Mouse (Mus musculus) CH12.LX (cell line): ENCODE measurements around the gene Pak4. TPM values are rescaled to one million over a fixed set of nuclear protein-coding genes. Genes with fewer than 3 reads are reported as not detected.

Source experiments
- polyA plus RNA-seq: library from polyadenylated mRNA; unstranded; fragments of >175 nt; gene quantifications from 2 replicates; pipeline ENCODE4 v1.2.1, GENCODE M21; 2012; ENCODE audit warnings: low read depth; ENCODE audit not compliant: insufficient read length
- total RNA-seq, 2 experiments: library from RNA; depleted of rRNA; stranded (reverse); fragments of 300-350 nt in 1 of 2; fragments of >200 nt in 1 of 2; gene quantifications; 2 replicates each; pipeline ENCODE4 v1.2.3; 2012 to 2014

The Pak4 gene
- total and polyA plus RNA-seq, 3 experiments: 7.5 to 11.2 (median 8.3) TPM

Other genes with a start within 250 kb of the Pak4 start
Only the 20 nearest of the 24 such genes appear.
- 2.8 and 3.5 TPM in 2 replicates for gene Zfp36, start 217.9 kb downstream of the Pak4 start, total RNA-seq (2012; rRNA removed)
- gene Zfp36, start 217.9 kb downstream of the Pak4 start, total RNA-seq (2014; rRNA removed): 1.1 and 1.9 TPM in 2 replicates
- 8.9 and 9.9 TPM in 2 replicates for gene Zfp36, start 217.9 kb downstream of the Pak4 start, polyA plus RNA-seq
- 23.5 and 27.8 TPM in 2 replicates for gene Med29, start 205.5 kb downstream of the Pak4 start, total RNA-seq (2012; rRNA removed)
- 19.4 and 19.8 TPM in 2 replicates for gene Med29, start 205.5 kb downstream of the Pak4 start, total RNA-seq (2014; rRNA removed)
- 25.4 and 26.9 TPM in 2 replicates for gene Med29, start 205.5 kb downstream of the Pak4 start, polyA plus RNA-seq
- 45.9 and 71.0 TPM in 2 replicates for gene Paf1, start 205.2 kb downstream of the Pak4 start, total RNA-seq (2012; rRNA removed)
- gene Paf1, start 205.2 kb downstream of the Pak4 start, total RNA-seq (2014; rRNA removed): 42.2 and 57.8 TPM in 2 replicates
- gene Paf1, start 205.2 kb downstream of the Pak4 start, polyA plus RNA-seq: 105 and 151 TPM in 2 replicates
- 64.3 and 87.9 TPM in 2 replicates for gene Gmfg, start 160.7 kb downstream of the Pak4 start, total RNA-seq (2012; rRNA removed)
- 51.6 and 52.3 TPM in 2 replicates for gene Gmfg, start 160.7 kb downstream of the Pak4 start, total RNA-seq (2014; rRNA removed)
- gene Gmfg, start 160.7 kb downstream of the Pak4 start, polyA plus RNA-seq: 45.1 and 45.9 TPM in 2 replicates
- 1.9 and 2.7 TPM in 2 replicates for gene Lrfn1, start 146.2 kb downstream of the Pak4 start, total RNA-seq (2012; rRNA removed)
- gene Lrfn1, start 146.2 kb downstream of the Pak4 start, total RNA-seq (2014; rRNA removed): 0.31 and 0.67 TPM in 2 replicates
- gene Lrfn1, start 146.2 kb downstream of the Pak4 start, polyA plus RNA-seq: 0.99 and 1.00 TPM in 2 replicates
- gene Ifnl2, start 87.7 kb downstream of the Pak4 start, total RNA-seq (2012; rRNA removed): not detected in 2 replicates
- not detected in 2 replicates for gene Ifnl2, start 87.7 kb downstream of the Pak4 start, total RNA-seq (2014; rRNA removed)
- gene Ifnl2, start 87.7 kb downstream of the Pak4 start, polyA plus RNA-seq: not detected in 2 replicates
- not detected in 2 replicates for gene Ifnl3, start 75.3 kb downstream of the Pak4 start, total RNA-seq (2012; rRNA removed)
- gene Ifnl3, start 75.3 kb downstream of the Pak4 start, total RNA-seq (2014; rRNA removed): not detected in 2 replicates
- gene Ifnl3, start 75.3 kb downstream of the Pak4 start, polyA plus RNA-seq: not detected in 2 replicates
- not detected in 2 replicates for gene Sycn, start 57.3 kb downstream of the Pak4 start, total RNA-seq (2012; rRNA removed)
- not detected in 2 replicates for gene Sycn, start 57.3 kb downstream of the Pak4 start, total RNA-seq (2014; rRNA removed)
- gene Sycn, start 57.3 kb downstream of the Pak4 start, polyA plus RNA-seq: not detected in 2 replicates
- not detected in 2 replicates for gene Nccrp1, start 50.9 kb downstream of the Pak4 start, total RNA-seq (2012; rRNA removed)
- gene Nccrp1, start 50.9 kb downstream of the Pak4 start, total RNA-seq (2014; rRNA removed): not detected in 2 replicates
- gene Nccrp1, start 50.9 kb downstream of the Pak4 start, polyA plus RNA-seq: not detected in 2 replicates
- gene Samd4b, start within 50 bp of the Pak4 start, total RNA-seq (2012; rRNA removed): 7.7 and 10.0 TPM in 2 replicates
- 2.7 and 3.7 TPM in 2 replicates for gene Samd4b, start within 50 bp of the Pak4 start, total RNA-seq (2014; rRNA removed)
- gene Samd4b, start within 50 bp of the Pak4 start, polyA plus RNA-seq: 18.0 and 24.6 TPM in 2 replicates
- gene Acp7, start 33.1 kb upstream of the Pak4 start, total RNA-seq (2012; rRNA removed): not detected in 2 replicates
- gene Acp7, start 33.1 kb upstream of the Pak4 start, total RNA-seq (2014; rRNA removed): not detected in 2 replicates
- gene Acp7, start 33.1 kb upstream of the Pak4 start, polyA plus RNA-seq: not detected in 2 replicates
- gene Fbxo27, start 94.7 kb upstream of the Pak4 start, total RNA-seq (2012; rRNA removed): not detected in 2 replicates
- gene Fbxo27, start 94.7 kb upstream of the Pak4 start, total RNA-seq (2014; rRNA removed): not detected in 2 replicates
- not detected in 2 replicates for gene Fbxo27, start 94.7 kb upstream of the Pak4 start, polyA plus RNA-seq
- 0.13 and 0.25 TPM in 2 replicates for gene Fbxo17, start 118.6 kb upstream of the Pak4 start, total RNA-seq (2012; rRNA removed)
- not detected in 2 replicates for gene Fbxo17, start 118.6 kb upstream of the Pak4 start, total RNA-seq (2014; rRNA removed)
- gene Fbxo17, start 118.6 kb upstream of the Pak4 start, polyA plus RNA-seq: 0.26 and 0.37 TPM in 2 replicates
- gene Mrps12, start 143.6 kb upstream of the Pak4 start, total RNA-seq (2012; rRNA removed): 112 and 137 TPM in 2 replicates
- gene Mrps12, start 143.6 kb upstream of the Pak4 start, total RNA-seq (2014; rRNA removed): 85.9 and 91.6 TPM in 2 replicates
- gene Mrps12, start 143.6 kb upstream of the Pak4 start, polyA plus RNA-seq: 66.0 and 69.9 TPM in 2 replicates
- 16.7 and 17.1 TPM in 2 replicates for gene Sars2, start 143.8 kb upstream of the Pak4 start, total RNA-seq (2012; rRNA removed)
- 10.5 and 11.7 TPM in 2 replicates for gene Sars2, start 143.8 kb upstream of the Pak4 start, total RNA-seq (2014; rRNA removed)
- gene Sars2, start 143.8 kb upstream of the Pak4 start, polyA plus RNA-seq: 24.7 and 24.9 TPM in 2 replicates
- gene Ccer2, start 158.0 kb upstream of the Pak4 start, total RNA-seq (2012; rRNA removed): 0.17 TPM in 1 of 2 replicates, not detected in the other
- not detected in 2 replicates for gene Ccer2, start 158.0 kb upstream of the Pak4 start, total RNA-seq (2014; rRNA removed)
- not detected in 2 replicates for gene Ccer2, start 158.0 kb upstream of the Pak4 start, polyA plus RNA-seq
- gene Sirt2, start 168.6 kb upstream of the Pak4 start, total RNA-seq (2012; rRNA removed): 66.2 and 68.3 TPM in 2 replicates
- gene Sirt2, start 168.6 kb upstream of the Pak4 start, total RNA-seq (2014; rRNA removed): 36.0 and 40.9 TPM in 2 replicates
- gene Sirt2, start 168.6 kb upstream of the Pak4 start, polyA plus RNA-seq: 124 and 128 TPM in 2 replicates
- gene Nfkbib, start 169.3 kb upstream of the Pak4 start, total RNA-seq (2012; rRNA removed): 59.3 and 62.8 TPM in 2 replicates
- 24.6 and 30.5 TPM in 2 replicates for gene Nfkbib, start 169.3 kb upstream of the Pak4 start, total RNA-seq (2014; rRNA removed)
- 97.5 and 101 TPM in 2 replicates for gene Nfkbib, start 169.3 kb upstream of the Pak4 start, polyA plus RNA-seq
- 60.9 and 65.5 TPM in 2 replicates for gene Rinl, start 190.8 kb upstream of the Pak4 start, total RNA-seq (2012; rRNA removed)
- gene Rinl, start 190.8 kb upstream of the Pak4 start, total RNA-seq (2014; rRNA removed): 41.5 and 46.1 TPM in 2 replicates
- 60.6 and 61.8 TPM in 2 replicates for gene Rinl, start 190.8 kb upstream of the Pak4 start, polyA plus RNA-seq
- gene Hnrnpl, start 210.4 kb upstream of the Pak4 start, total RNA-seq (2012; rRNA removed): 296 and 342 TPM in 2 replicates
- gene Hnrnpl, start 210.4 kb upstream of the Pak4 start, total RNA-seq (2014; rRNA removed): 365 and 371 TPM in 2 replicates
- gene Hnrnpl, start 210.4 kb upstream of the Pak4 start, polyA plus RNA-seq: 640 and 645 TPM in 2 replicates